Mouse (Mus musculus) testis, adult 2 months (tissue): Measurements from ENCODE around the gene Ftsj3. TPM values are rescaled to one million over a fixed set of nuclear protein-coding genes. Genes with fewer than 3 reads are reported as not detected.
"Not testable (repeated sequence)": the region's sequence is repeated elsewhere in the genome, so short reads cannot be mapped to it uniquely, and the experiment has no call there.

ENCODE experiments used
- H3K27ac ChIP-seq: fragments of 200-500 bp; 2 replicates; pipeline ENCODE4 v1.5.1; 2012; ENCODE audit warnings: low read depth, low read length; ENCODE audit not compliant: control insufficient read depth, insufficient read depth
- H3K27me3 ChIP-seq: fragments of 200-500 bp; 2 replicates; pipeline ENCODE4 v1.6.1; 2012; ENCODE audit warnings: mild to moderate bottlenecking, low read length, moderate library complexity; ENCODE audit not compliant: control insufficient read depth, insufficient read depth
- H3K36me3 ChIP-seq: fragments of 200-500 bp; 2 replicates; pipeline ENCODE4 v1.6.1; 2012; ENCODE audit warnings: mild to moderate bottlenecking, low read length; ENCODE audit not compliant: control insufficient read depth, insufficient read depth
- H3K4me1 ChIP-seq: fragments of 200-500 bp; 2 replicates; pipeline ENCODE4 v1.6.1; 2012; ENCODE audit warnings: low read length; ENCODE audit not compliant: control insufficient read depth, insufficient read depth
- H3K4me3 ChIP-seq: fragments of 200-500 bp; 2 replicates; pipeline ENCODE4 v1.5.1; 2012; ENCODE audit warnings: low read depth, mild to moderate bottlenecking, low read length, moderate library complexity, mixed read lengths; ENCODE audit not compliant: control insufficient read depth
- CTCF ChIP-seq: fragments of 200-500 bp; IDR thresholded peaks from 2 replicates; pipeline ENCODE4 v1.5.1; 2012; ENCODE audit warnings: low read depth, mild to moderate bottlenecking, inconsistent platforms, low read length, moderate library complexity; ENCODE audit not compliant: control insufficient read depth, insufficient read depth, insufficient replicate concordance
- POLR2A ChIP-seq: fragments of 200-500 bp; IDR thresholded peaks from 2 replicates; pipeline ENCODE4 v1.6.1; 2012; ENCODE audit warnings: low read depth, mild to moderate bottlenecking, inconsistent platforms, low read length, moderate library complexity; ENCODE audit not compliant: control insufficient read depth
- polyA plus RNA-seq: library from polyadenylated mRNA; depleted of rRNA; stranded (reverse); fragments of >200 nt; gene quantifications from 2 replicates; pipeline ENCODE4 v1.2.3, GENCODE M21; 2012; rRNA removed

Ftsj3 gene
- polyA plus RNA-seq, 1 experiment = 17.2 TPM

- H3K27me3 ChIP-seq = no peaks in the 10 kb centered on the region
- H3K36me3 ChIP-seq = no peaks in the 10 kb centered on the region
- peak within 1 kb of the TSS; percentile 86 for H3K27ac ChIP-seq
- no peak for TF ChIP-seq CTCF
- peak; percentile 84 for TF ChIP-seq POLR2A
- H3K4me1 ChIP-seq = peaks cover 7% of the 10 kb centered on the region
- peak within 1 kb of the TSS; percentile 83 for H3K4me3 ChIP-seq
Measured at GRCm38 (mm10) chr11:106215927-106216729, 39.8 kb downstream of the Ftsj3 start, which contains the start of gene Ccdc47. Gene Ccdc47 (minus strand): TSS chr11:106216344.

- peak overlapping the region; percentile 83; the same call in 1 of the 2 replicates for H3K4me3 ChIP-seq
- H3K27me3 ChIP-seq = no peaks in the 10 kb centered on the region
- H3K4me1 ChIP-seq = peaks cover 7% of the 10 kb centered on the region
- TF ChIP-seq CTCF = no peak
- no peak for TF ChIP-seq POLR2A
- H3K36me3 ChIP-seq = no peaks in the 10 kb centered on the region
- peak overlapping the region; percentile 86 for H3K27ac ChIP-seq
Measured at GRCm38 (mm10) chr11:106215450-106215859, 40.4 kb downstream of the Ftsj3 start.

- TF ChIP-seq CTCF (no peak), POLR2A (no peak)
- Histone ChIP-seq H3K36me3 (no peaks in the 10 kb centered on the region), H3K4me3 (peak overlapping the region; percentile 69), H3K4me1 (peaks cover 7% of the 10 kb centered on the region), H3K27ac (no peak overlapping the region; the same call in 1 of the 2 replicates), H3K27me3 (no peaks in the 10 kb centered on the region)
Measured at GRCm38 (mm10) chr11:106214856-106215255, 41.0 kb downstream of the Ftsj3 start.

- Histone ChIP-seq H3K4me3 (no peak overlapping the region), H3K27me3 (no peaks in the 10 kb centered on the region), H3K4me1 (peaks cover 4% of the 10 kb centered on the region), H3K36me3 (peaks cover 5% of the 10 kb centered on the region), H3K27ac (no peak overlapping the region)
- TF ChIP-seq POLR2A (no peak), CTCF (no peak)
Measured at GRCm38 (mm10) chr11:106212771-106213170, 43.1 kb downstream of the Ftsj3 start.

GRCm38 (mm10) chr11:106202123-106202465 lies 53.8 kb downstream of the Ftsj3 start, which contains the start of gene Strada:
Gene Strada (minus strand): TSS chr11:106202168.
- H3K27me3 ChIP-seq = no peaks in the 10 kb centered on the region
- H3K36me3 ChIP-seq = peaks cover 2% of the 10 kb centered on the region
- H3K4me3 ChIP-seq = no peak within 1 kb of the TSS
- no peak for TF ChIP-seq POLR2A
- no peak for TF ChIP-seq CTCF
- no peaks in the 10 kb centered on the region for H3K4me1 ChIP-seq
- no peak within 1 kb of the TSS for H3K27ac ChIP-seq

- Histone ChIP-seq H3K27me3 (no peaks in the 10 kb centered on the region), H3K27ac (no peak overlapping the region), H3K4me1 (no peaks in the 10 kb centered on the region), H3K36me3 (peaks cover 2% of the 10 kb centered on the region), H3K4me3 (no peak overlapping the region)
- TF ChIP-seq POLR2A (no peak), CTCF (no peak)
Measured at GRCm38 (mm10) chr11:106201337-106202122, 54.3 kb downstream of the Ftsj3 start.

- no peaks in the 10 kb centered on the region for H3K27me3 ChIP-seq
- H3K36me3 ChIP-seq = peaks cover 2% of the 10 kb centered on the region
- no peak overlapping the region for H3K27ac ChIP-seq
- TF ChIP-seq POLR2A = no peak
- TF ChIP-seq CTCF = no peak
- H3K4me3 ChIP-seq = no peak overlapping the region
- no peaks in the 10 kb centered on the region for H3K4me1 ChIP-seq
Measured at GRCm38 (mm10) chr11:106200756-106201155, 55.1 kb downstream of the Ftsj3 start.

- not testable (repeated sequence) for H3K36me3 ChIP-seq, H3K4me1 ChIP-seq, H3K27ac ChIP-seq, H3K27me3 ChIP-seq
- H3K4me3 ChIP-seq = peak overlapping the region; percentile 7; the same call in 1 of the 2 replicates
Measured at GRCm38 (mm10) chr11:106199997-106200396, 55.9 kb downstream of the Ftsj3 start.

Other genes with a start within 250 kb of the Ftsj3 start
- gene Kcnh6, start 248.0 kb downstream of the Ftsj3 start, polyA plus RNA-seq = 0.41 and 0.46 TPM in 2 replicates
- 65.9 and 66.7 TPM in 2 replicates for gene Dcaf7, start 219.2 kb downstream of the Ftsj3 start, polyA plus RNA-seq
- gene Taco1, start 190.0 kb downstream of the Ftsj3 start, polyA plus RNA-seq = 3.5 and 4.3 TPM in 2 replicates
- gene Map3k3, start 171.5 kb downstream of the Ftsj3 start, polyA plus RNA-seq = 10.5 and 11.3 TPM in 2 replicates
- gene Gm10840, start 95.2 kb downstream of the Ftsj3 start, polyA plus RNA-seq = 124 and 142 TPM in 2 replicates
- 1,077 and 1,168 TPM in 2 replicates for gene Limd2, start 95.2 kb downstream of the Ftsj3 start, polyA plus RNA-seq
- 153 and 157 TPM in 2 replicates for gene Strada, start 53.9 kb downstream of the Ftsj3 start, polyA plus RNA-seq
- gene Ccdc47, start 39.7 kb downstream of the Ftsj3 start, polyA plus RNA-seq = 8.2 and 11.0 TPM in 2 replicates
- gene Ddx42, start 39.2 kb downstream of the Ftsj3 start, polyA plus RNA-seq = 12.0 and 13.2 TPM in 2 replicates
- 81.2 and 90.9 TPM in 2 replicates for gene Psmc5, start 75 bp upstream of the Ftsj3 start, polyA plus RNA-seq
- gene Smarcd2, start 16.9 kb upstream of the Ftsj3 start, polyA plus RNA-seq = 74.7 and 74.9 TPM in 2 replicates
- 92.3 and 97.5 TPM in 2 replicates for gene Tcam1, start 20.6 kb upstream of the Ftsj3 start, polyA plus RNA-seq
- not detected in 2 replicates for gene Gh, start 45.8 kb upstream of the Ftsj3 start, polyA plus RNA-seq
- 0.09 and 0.16 TPM in 2 replicates for gene Cd79b, start 58.7 kb upstream of the Ftsj3 start, polyA plus RNA-seq
- gene Scn4a, start 97.2 kb upstream of the Ftsj3 start, polyA plus RNA-seq = 0.51 and 1.1 TPM in 2 replicates
- 0.40 and 0.49 TPM in 2 replicates for gene Prr29, start 109.4 kb upstream of the Ftsj3 start, polyA plus RNA-seq
- gene Icam2, start 132.0 kb upstream of the Ftsj3 start, polyA plus RNA-seq = 1.2 and 1.7 TPM in 2 replicates
- gene Ern1, start 231.8 kb upstream of the Ftsj3 start, polyA plus RNA-seq = 6.6 and 7.3 TPM in 2 replicates